Mouse (Mus musculus): ENCODE data around the gene Zbtb8os.

DNA sequence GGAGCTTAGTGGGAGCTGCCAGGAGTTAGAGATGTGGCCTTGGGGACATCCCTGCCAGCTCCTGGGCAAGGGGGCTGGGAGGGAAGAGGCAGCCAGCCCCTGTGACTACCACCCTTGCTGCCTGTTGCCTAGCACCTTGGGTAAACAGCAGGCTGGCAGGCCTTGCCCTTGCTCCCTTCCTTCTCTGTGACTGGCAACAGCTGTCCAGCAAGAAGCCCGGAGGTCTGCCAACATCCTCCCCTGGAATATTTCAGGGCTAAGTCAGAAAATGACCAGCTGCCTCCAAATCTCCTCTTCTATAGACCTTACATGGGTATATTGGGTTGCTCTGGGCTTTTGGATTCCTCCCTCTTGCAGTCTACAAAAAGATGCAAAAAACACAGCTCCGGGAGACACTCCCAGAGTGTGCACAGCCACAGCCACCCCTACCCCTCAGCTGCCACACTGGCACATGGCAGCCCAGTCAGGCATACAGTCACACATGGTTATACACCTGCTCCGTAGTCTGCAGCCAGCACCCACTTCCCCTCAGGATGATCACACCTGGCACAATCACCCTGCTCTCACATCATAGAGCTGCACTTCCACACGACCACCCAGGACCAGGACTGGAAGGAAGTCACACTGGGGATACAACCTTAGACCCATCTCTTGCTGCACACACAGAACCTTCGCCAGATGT, 49.4 kb upstream of the Zbtb8os start:
- TF ChIP-seq CTCF (IDR thresholded peaks at IDR 0.05; ENCODE audit: low read depth, low read length) (no peak), TAL1 (conservative IDR thresholded peaks at IDR 0.05; ENCODE audit: low read depth, low read length) (no peak), GATA1 (IDR thresholded peaks at IDR 0.05; ENCODE audit: borderline replicate concordance, low read length) (no peak), GATA2 (IDR thresholded peaks at IDR 0.05; ENCODE audit: borderline replicate concordance, low read depth, low read length) (no peak), POLR2AphosphoS5 (IDR thresholded peaks at IDR 0.05; ENCODE audit: insufficient replicate concordance, low read depth, low read length) (no peak)

Data from G1E (cell line).